14 mouse cellular contexts compared by ENCODE assay signal in genomic region chr8:124042201-124042600, GRCm38 (mm10).
"Had no signal": no experiment of that assay in that cellular context is flagged by ENCODE, and none has a peak within 500 bp of the region (broad histone marks: within the 10 kb centered on the region; RNA-seq: fewer than 3 reads in every experiment).

No protein-coding gene starts in this region.

- H3K9me3 ChIP-seq: limb, embryonic 13.5 days; midbrain, embryonic 12.5 days; neural tube, embryonic 13.5 days had no signal

- DNase-seq: kidney, adult 11 months; kidney, adult 9 months; kidney, postnatal 10 days; layer of hippocampus, adult 9-11 months; layer of hippocampus, postnatal 36 days; lung, adult 18-20 months; right cerebral cortex, adult 18-20 months; right cerebral cortex, postnatal 25 days; thymus, postnatal 4 days had no signal

- H3K4me2 ChIP-seq: limb, embryonic 13.5 days; midbrain, embryonic 12.5 days; neural tube, embryonic 13.5 days had no signal

- H3K4me1 ChIP-seq: limb, embryonic 13.5 days; midbrain, embryonic 12.5 days; neural tube, embryonic 13.5 days had no signal

- H3K27ac ChIP-seq: limb, embryonic 13.5 days; midbrain, embryonic 12.5 days; neural tube, embryonic 13.5 days; stomach, postnatal 0 days had no signal

- H3K4me3 ChIP-seq: limb, embryonic 13.5 days; midbrain, embryonic 12.5 days; neural tube, embryonic 13.5 days had no signal

- H3K27me3 ChIP-seq: limb, embryonic 13.5 days; midbrain, embryonic 12.5 days; neural tube, embryonic 13.5 days had no signal

- H3K9ac ChIP-seq: limb, embryonic 13.5 days; midbrain, embryonic 12.5 days; neural tube, embryonic 13.5 days had no signal

- ATAC-seq: midbrain, embryonic 16.5 days had no signal
